Mouse (Mus musculus): ENCODE data around the gene Ctbp1.

Gene Ctbp1

GRCm38 (mm10) chr5:33274953-33275454 lies at the start of gene Ctbp1:
TSS of gene Ctbp1 (minus strand) at chr5:33274994.
- peak; percentile 86 to 90 for DNase-seq

GRCm38 (mm10) chr5:33324491-33324890 lies 49.7 kb upstream of the Ctbp1 start:
- DNase-seq: no peak

- no peak for DNase-seq
Observed at GRCm38 (mm10) chr5:33312192-33312591, 37.4 kb upstream of the Ctbp1 start.

GRCm38 (mm10) chr5:33310704-33311462 lies 36.1 kb upstream of the Ctbp1 start:
- DNase-seq: no peak

- DNase-seq: no peak
Observed at GRCm38 (mm10) chr5:33301801-33302200, 27.0 kb upstream of the Ctbp1 start.

GRCm38 (mm10) chr5:33297164-33297563 lies 22.4 kb upstream of the Ctbp1 start:
- peak in 1 of 2 experiments; percentile 30 for DNase-seq

- DNase-seq: no peak
Observed at GRCm38 (mm10) chr5:33293796-33294430, 19.1 kb upstream of the Ctbp1 start.

- no peak for DNase-seq
Observed at GRCm38 (mm10) chr5:33283951-33284350, 9.2 kb upstream of the Ctbp1 start.

- DNase-seq: no peak
Observed at GRCm38 (mm10) chr5:33281428-33281827, 6.6 kb upstream of the Ctbp1 start.

- DNase-seq: no peak
Observed at GRCm38 (mm10) chr5:33278950-33279349, 4.2 kb upstream of the Ctbp1 start.

GRCm38 (mm10) chr5:33277286-33277685 lies 2.5 kb upstream of the Ctbp1 start:
- DNase-seq: no peak

GRCm38 (mm10) chr5:33275754-33276153 lies 960 bp upstream of the Ctbp1 start:
- DNase-seq: no peak

- DNase-seq: peak; percentile 86 to 91
Observed at GRCm38 (mm10) chr5:33274085-33274952, 475 bp downstream of the Ctbp1 start.

- DNase-seq: peak in 1 of 2 experiments; percentile 18
Observed at GRCm38 (mm10) chr5:33273777-33274084, 1.1 kb downstream of the Ctbp1 start.

- no peak for DNase-seq
Observed at GRCm38 (mm10) chr5:33272845-33273776, 1.7 kb downstream of the Ctbp1 start.

- no peak for DNase-seq
Observed at GRCm38 (mm10) chr5:33272146-33272545, 2.6 kb downstream of the Ctbp1 start.

GRCm38 (mm10) chr5:33270568-33270967 lies 4.2 kb downstream of the Ctbp1 start:
- DNase-seq: peak; percentile 69 to 89

- no peak for DNase-seq
Observed at GRCm38 (mm10) chr5:33254416-33254815, 20.4 kb downstream of the Ctbp1 start.

GRCm38 (mm10) chr5:33248186-33248585 lies 26.6 kb downstream of the Ctbp1 start:
- no peak for DNase-seq

GRCm38 (mm10) chr5:33247387-33247786 lies 27.4 kb downstream of the Ctbp1 start:
- no peak for DNase-seq

GRCm38 (mm10) chr5:33245701-33246100 lies 29.1 kb downstream of the Ctbp1 start:
- peak; percentile 15 to 22 for DNase-seq

- no peak for DNase-seq
Observed at GRCm38 (mm10) chr5:33244377-33244920, 30.3 kb downstream of the Ctbp1 start.
